Mouse (Mus musculus): ENCODE results near the gene Fam187a.

DNA sequence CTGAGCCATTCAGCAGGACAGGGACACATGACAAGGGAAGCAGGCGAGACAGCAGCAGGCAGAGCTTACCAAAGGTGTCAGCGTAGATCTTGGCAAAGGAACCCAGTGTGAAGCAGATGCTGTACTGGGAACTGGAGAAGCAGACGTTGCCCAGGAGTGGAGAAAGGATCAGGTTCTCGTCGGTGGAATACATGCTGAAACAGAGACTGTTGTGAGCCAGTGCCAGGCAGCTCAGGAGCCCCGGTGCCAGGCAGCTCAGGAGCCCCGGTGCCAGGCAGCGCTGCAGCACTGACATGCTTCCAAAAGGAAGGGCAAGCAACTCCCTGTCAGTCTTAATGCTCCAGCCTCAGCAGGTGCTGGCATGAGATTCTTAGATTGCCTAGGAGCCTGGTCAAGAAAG is 25.0 kb upstream of the Fam187a start:
- TF ChIP-seq POLR2A (IDR thresholded peaks at IDR 0.05; ENCODE audit: control insufficient read depth in 1 of 2, insufficient read depth in 1 of 2, low read depth in 1 of 2, low read length in 2 of 2, poor library complexity in 1 of 2) (no peak), CTCF (IDR thresholded peaks at IDR 0.05 in 2 of 3, conservative IDR thresholded peaks at IDR 0.05 in 1 of 3; ENCODE audit: control insufficient read depth in 1 of 3, insufficient read depth in 1 of 3, low read depth in 2 of 3, low read length in 3 of 3, poor library complexity in 1 of 3, severe bottlenecking in 1 of 3) (no peak), CHD2 (IDR thresholded peaks at IDR 0.05; ENCODE audit: low read length) (no peak), TAL1 (IDR thresholded peaks at IDR 0.05; ENCODE audit: low read length) (no peak), NRF1 (IDR thresholded peaks at IDR 0.05; ENCODE audit: insufficient read depth, low read depth, low read length, poor library complexity, severe bottlenecking) (no peak), UBTF (IDR thresholded peaks at IDR 0.05; ENCODE audit: borderline replicate concordance, insufficient read depth, low read depth, low read length) (no peak), ELF1 (IDR thresholded peaks at IDR 0.05; ENCODE audit: low read depth, low read length) (no peak), MAX (IDR thresholded peaks at IDR 0.05; ENCODE audit: low read length) (no peak), GATA1 (IDR thresholded peaks at IDR 0.05; ENCODE audit: low read depth, low read length) (no peak), GABPA (IDR thresholded peaks at IDR 0.05; ENCODE audit: low read depth, low read length) (no peak)

Data from MEL (cell line).